Mouse (Mus musculus): ENCODE results near the gene Mief1. TPM values are rescaled to one million over a fixed set of nuclear protein-coding genes. Genes with fewer than 3 reads are reported as not detected.

Gene Mief1
- polyA plus RNA-seq, 1 experiment from 2014 or later, result 35.2 TPM

- no peaks in the 10 kb centered on the region for H3K4me1 ChIP-seq (ENCODE audit: control insufficient read depth, insufficient read depth, low read length)
- no peak overlapping the region for H3K4me2 ChIP-seq (ENCODE audit: low read length)
- no peak overlapping the region for H3K4me3 ChIP-seq (ENCODE audit: low read depth, low read length)
- 93% methylated on average over 3 of the region's 3 CpGs for WGBS
- ATAC-seq, result no peak
- H3K9ac ChIP-seq (ENCODE audit: low read depth, low read length), result no peak overlapping the region
- H3K9me3 ChIP-seq (replicated peaks; ENCODE audit: control insufficient read depth, low read length, poor library complexity, severe bottlenecking), result no peaks in the 10 kb centered on the region
- peaks cover 3% of the 10 kb centered on the region for H3K36me3 ChIP-seq (ENCODE audit: control insufficient read depth, insufficient read depth, low read length)
- no peak overlapping the region for H3K27ac ChIP-seq (ENCODE audit: low read length)
- no peaks in the 10 kb centered on the region for H3K27me3 ChIP-seq (ENCODE audit: control insufficient read depth, insufficient read depth, low read depth, low read length)
Observed at GRCm38 (mm10) chr15:80206057-80206565, 27.7 kb upstream of the Mief1 start.

DNA sequence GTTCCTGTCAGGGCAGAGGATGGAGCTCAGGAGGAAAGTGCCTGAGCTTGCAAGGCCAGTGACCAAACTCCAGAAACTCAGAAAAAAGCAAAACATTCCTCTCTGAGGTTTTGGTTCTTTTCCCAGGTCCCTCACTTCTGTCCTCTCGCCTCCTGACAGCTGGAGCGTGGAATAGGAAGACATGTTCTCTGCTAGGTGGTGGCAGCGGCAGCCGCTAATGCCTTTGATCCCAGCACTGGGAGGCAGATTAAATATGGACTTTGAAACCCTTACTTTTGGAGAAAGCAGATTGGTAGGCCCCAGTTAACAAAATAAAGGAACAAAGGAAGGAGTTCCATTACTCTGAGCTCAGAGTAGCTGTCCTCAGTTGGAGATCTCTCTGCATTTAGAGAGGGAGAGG, 25.4 kb upstream of the Mief1 start:
- WGBS, result 14% methylated on average over 4 of the region's 4 CpGs

DNA sequence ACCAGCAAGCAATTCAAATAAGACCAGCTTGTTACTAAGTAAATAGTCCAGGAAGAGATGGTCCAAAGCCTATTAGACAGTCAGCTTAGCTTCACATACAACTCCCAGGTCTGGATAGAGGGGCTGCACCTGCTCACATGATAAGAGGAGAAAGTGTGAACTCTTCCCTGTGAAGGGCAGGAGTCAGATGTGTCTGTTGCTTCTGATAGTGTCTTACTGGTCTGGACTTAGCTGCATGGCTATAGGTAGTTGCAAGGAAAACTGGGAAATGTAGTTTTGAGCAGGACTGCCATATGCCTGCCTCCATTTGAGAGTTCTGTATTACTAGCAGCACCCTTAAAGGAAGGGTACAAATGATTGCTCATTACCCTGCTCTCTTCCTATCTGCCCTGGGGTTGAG, 20.1 kb upstream of the Mief1 start:
- Histone ChIP-seq H3K4me3 (ENCODE audit: low read depth, low read length) (no peak overlapping the region), H3K9ac (ENCODE audit: low read depth, low read length) (no peak overlapping the region), H3K27me3 (ENCODE audit: control insufficient read depth, insufficient read depth, low read depth, low read length) (no peaks in the 10 kb centered on the region), H3K27ac (ENCODE audit: low read length) (no peak overlapping the region), H3K4me2 (ENCODE audit: low read length) (no peak overlapping the region), H3K36me3 (ENCODE audit: control insufficient read depth, insufficient read depth, low read length) (peaks cover 18% of the 10 kb centered on the region), H3K4me1 (ENCODE audit: control insufficient read depth, insufficient read depth, low read length) (no peaks in the 10 kb centered on the region), H3K9me3 (replicated peaks; ENCODE audit: control insufficient read depth, low read length, poor library complexity, severe bottlenecking) (no peaks in the 10 kb centered on the region)
- ATAC-seq, result no peak

More for the DNA sequence above, 25.4 kb upstream of the Mief1 start:
- Histone ChIP-seq H3K4me3 (ENCODE audit: low read depth, low read length) (no peak overlapping the region), H3K27me3 (ENCODE audit: control insufficient read depth, insufficient read depth, low read depth, low read length) (no peaks in the 10 kb centered on the region), H3K9me3 (replicated peaks; ENCODE audit: control insufficient read depth, low read length, poor library complexity, severe bottlenecking) (no peaks in the 10 kb centered on the region), H3K27ac (ENCODE audit: low read length) (no peak overlapping the region), H3K9ac (ENCODE audit: low read depth, low read length) (no peak overlapping the region), H3K4me2 (ENCODE audit: low read length) (no peak overlapping the region), H3K36me3 (ENCODE audit: control insufficient read depth, insufficient read depth, low read length) (peaks cover 18% of the 10 kb centered on the region), H3K4me1 (ENCODE audit: control insufficient read depth, insufficient read depth, low read length) (no peaks in the 10 kb centered on the region)
- ATAC-seq, result no peak

GRCm38 (mm10) chr15:80215716-80216479, 17.9 kb upstream of the Mief1 start:
- no peak overlapping the region for H3K4me2 ChIP-seq (ENCODE audit: low read length)
- no peaks in the 10 kb centered on the region for H3K4me1 ChIP-seq (ENCODE audit: control insufficient read depth, insufficient read depth, low read length)
- H3K36me3 ChIP-seq (ENCODE audit: control insufficient read depth, insufficient read depth, low read length), result peaks cover 17% of the 10 kb centered on the region
- H3K27ac ChIP-seq (ENCODE audit: low read length), result no peak overlapping the region
- ATAC-seq, result no peak
- H3K27me3 ChIP-seq (ENCODE audit: control insufficient read depth, insufficient read depth, low read depth, low read length), result no peaks in the 10 kb centered on the region
- no peaks in the 10 kb centered on the region for H3K9me3 ChIP-seq (replicated peaks; ENCODE audit: control insufficient read depth, low read length, poor library complexity, severe bottlenecking)
- 15% methylated on average over 10 of the region's 10 CpGs for WGBS
- H3K9ac ChIP-seq (ENCODE audit: low read depth, low read length), result no peak overlapping the region
- no peak overlapping the region for H3K4me3 ChIP-seq (ENCODE audit: low read depth, low read length)

DNA sequence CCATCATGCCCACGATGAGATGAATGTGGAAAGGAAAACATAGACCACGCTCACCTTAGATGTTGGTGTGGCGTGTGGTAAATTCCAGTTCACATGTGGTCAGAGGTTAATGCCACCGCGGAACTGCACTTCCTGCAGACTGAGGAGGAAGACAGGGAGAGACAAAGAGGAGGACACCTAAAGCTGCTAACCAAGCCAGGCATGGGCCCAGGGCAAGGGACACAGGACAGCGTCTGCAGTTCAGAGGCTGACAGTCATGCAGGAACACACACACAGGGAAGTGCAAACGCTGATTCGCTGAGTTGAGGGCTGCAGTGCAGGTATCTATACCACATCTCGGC, 17.4 kb upstream of the Mief1 start:
- no peak for ATAC-seq
- 70% methylated on average over 9 of the region's 9 CpGs for WGBS
- peaks cover 12% of the 10 kb centered on the region for H3K36me3 ChIP-seq (ENCODE audit: control insufficient read depth, insufficient read depth, low read length)
- H3K27me3 ChIP-seq (ENCODE audit: control insufficient read depth, insufficient read depth, low read depth, low read length), result no peaks in the 10 kb centered on the region
- no peaks in the 10 kb centered on the region for H3K4me1 ChIP-seq (ENCODE audit: control insufficient read depth, insufficient read depth, low read length)
- H3K4me3 ChIP-seq (ENCODE audit: low read depth, low read length), result no peak overlapping the region
- H3K9ac ChIP-seq (ENCODE audit: low read depth, low read length), result no peak overlapping the region
- H3K9me3 ChIP-seq (replicated peaks; ENCODE audit: control insufficient read depth, low read length, poor library complexity, severe bottlenecking), result no peaks in the 10 kb centered on the region
- no peak overlapping the region for H3K27ac ChIP-seq (ENCODE audit: low read length)
- no peak overlapping the region for H3K4me2 ChIP-seq (ENCODE audit: low read length)

- H3K9me3 ChIP-seq (replicated peaks; ENCODE audit: control insufficient read depth, low read length, poor library complexity, severe bottlenecking), result no peaks in the 10 kb centered on the region
- no peak for ATAC-seq
- H3K4me2 ChIP-seq (ENCODE audit: low read length), result no peak overlapping the region
- H3K4me3 ChIP-seq (ENCODE audit: low read depth, low read length), result no peak overlapping the region
- 89% methylated on average over 10 of the region's 10 CpGs for WGBS
- no peak overlapping the region for H3K9ac ChIP-seq (ENCODE audit: low read depth, low read length)
- no peaks in the 10 kb centered on the region for H3K27me3 ChIP-seq (ENCODE audit: control insufficient read depth, insufficient read depth, low read depth, low read length)
- peaks cover 2% of the 10 kb centered on the region; the same call in 1 of the 2 replicates for H3K36me3 ChIP-seq (ENCODE audit: control insufficient read depth, insufficient read depth, low read length)
- no peaks in the 10 kb centered on the region for H3K4me1 ChIP-seq (ENCODE audit: control insufficient read depth, insufficient read depth, low read length)
- no peak overlapping the region for H3K27ac ChIP-seq (ENCODE audit: low read length)
Observed at GRCm38 (mm10) chr15:80217476-80217875, 16.3 kb upstream of the Mief1 start.

GRCm38 (mm10) chr15:80219211-80219610, 14.6 kb upstream of the Mief1 start:
- 44% methylated on average over 14 of the region's 14 CpGs for WGBS
- peak overlapping the region; percentile 25 for H3K4me2 ChIP-seq (ENCODE audit: low read length)
- no peak for ATAC-seq

DNA sequence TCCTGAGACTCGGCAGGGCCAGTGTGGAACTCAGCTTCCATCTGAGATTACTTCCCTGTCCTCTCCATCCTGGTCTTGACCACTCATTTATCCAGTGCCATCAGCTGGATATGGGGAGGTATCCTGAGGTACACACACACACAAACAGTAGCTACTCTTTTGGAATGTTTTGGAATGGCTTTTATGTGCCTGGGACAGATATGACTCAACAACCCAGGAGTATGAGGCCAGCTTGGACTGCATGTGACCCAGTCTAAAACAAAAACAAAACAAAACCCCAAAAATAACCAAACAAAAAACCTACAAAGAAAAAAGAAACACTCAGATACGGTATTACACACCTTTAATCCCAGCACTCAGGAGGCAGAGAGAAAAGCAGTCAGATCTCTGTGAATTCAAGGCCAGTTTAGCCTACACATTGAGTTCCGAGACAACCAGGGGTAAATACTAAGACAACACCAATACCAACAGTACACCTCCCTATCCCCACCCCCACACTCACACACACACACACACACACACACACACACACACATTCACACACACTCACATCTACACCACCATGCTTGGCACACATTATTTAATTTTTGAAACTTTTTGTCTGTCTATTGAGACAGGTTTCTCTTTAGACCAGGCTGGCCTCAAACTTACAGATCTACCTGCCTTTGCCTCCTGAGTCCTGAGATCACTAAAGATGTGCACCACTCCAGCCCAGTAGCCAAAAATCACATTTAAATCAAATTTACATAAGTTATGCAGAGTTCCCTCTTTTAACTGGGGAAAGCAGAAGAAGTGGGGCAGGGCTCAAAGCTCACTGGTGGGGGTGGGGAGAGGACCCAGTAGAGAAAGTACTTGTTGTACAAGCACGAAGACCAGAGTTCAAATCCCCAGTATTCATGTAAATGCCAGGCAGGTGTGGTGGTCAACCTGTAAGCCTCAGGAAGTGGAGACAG, 13.8 kb upstream of the Mief1 start:
- Histone ChIP-seq H3K27me3 (ENCODE audit: control insufficient read depth, insufficient read depth, low read depth, low read length) (no peaks in the 10 kb centered on the region), H3K4me1 (ENCODE audit: control insufficient read depth, insufficient read depth, low read length) (no peaks in the 10 kb centered on the region), H3K9me3 (replicated peaks; ENCODE audit: control insufficient read depth, low read length, poor library complexity, severe bottlenecking) (no peaks in the 10 kb centered on the region), H3K9ac (ENCODE audit: low read depth, low read length) (no peak overlapping the region), H3K36me3 (ENCODE audit: control insufficient read depth, insufficient read depth, low read length) (no peaks in the 10 kb centered on the region), H3K27ac (ENCODE audit: low read length) (no peak overlapping the region), H3K4me2 (ENCODE audit: low read length) (no peak overlapping the region), H3K4me3 (ENCODE audit: low read depth, low read length) (no peak overlapping the region)
- 75% methylated on average over 4 of the region's 4 CpGs for whole genome bisulfite sequencing
- ATAC-seq, result no peak

More at GRCm38 (mm10) chr15:80219211-80219610, 14.6 kb upstream of the Mief1 start:
- no peak overlapping the region for H3K27ac ChIP-seq (ENCODE audit: low read length)
- no peak overlapping the region for H3K4me3 ChIP-seq (ENCODE audit: low read depth, low read length)
- H3K9me3 ChIP-seq (replicated peaks; ENCODE audit: control insufficient read depth, low read length, poor library complexity, severe bottlenecking), result no peaks in the 10 kb centered on the region
- H3K36me3 ChIP-seq (ENCODE audit: control insufficient read depth, insufficient read depth, low read length), result no peaks in the 10 kb centered on the region
- no peaks in the 10 kb centered on the region for H3K4me1 ChIP-seq (ENCODE audit: control insufficient read depth, insufficient read depth, low read length)
- no peaks in the 10 kb centered on the region for H3K27me3 ChIP-seq (ENCODE audit: control insufficient read depth, insufficient read depth, low read depth, low read length)
- no peak overlapping the region for H3K9ac ChIP-seq (ENCODE audit: low read depth, low read length)

- Histone ChIP-seq H3K4me1 (ENCODE audit: control insufficient read depth, insufficient read depth, low read length) (no peaks in the 10 kb centered on the region), H3K27me3 (ENCODE audit: control insufficient read depth, insufficient read depth, low read depth, low read length) (no peaks in the 10 kb centered on the region), H3K9ac (ENCODE audit: low read depth, low read length) (no peak overlapping the region), H3K4me3 (ENCODE audit: low read depth, low read length) (no peak overlapping the region), H3K9me3 (replicated peaks; ENCODE audit: control insufficient read depth, low read length, poor library complexity, severe bottlenecking) (no peaks in the 10 kb centered on the region), H3K36me3 (ENCODE audit: control insufficient read depth, insufficient read depth, low read length) (no peaks in the 10 kb centered on the region), H3K27ac (ENCODE audit: low read length) (no peak overlapping the region), H3K4me2 (ENCODE audit: low read length) (no peak overlapping the region)
- 67% methylated on average over 8 of the region's 8 CpGs for whole genome bisulfite sequencing
- no peak for ATAC-seq
Observed at GRCm38 (mm10) chr15:80221031-80221430, 12.8 kb upstream of the Mief1 start.

All from midbrain, embryonic 16.5 days (tissue).